Mouse (Mus musculus) CD4-positive naive resting alpha-beta T cell, adult 76 days (primary cell): ENCODE results near the gene Gm20834. TPM values are rescaled to one million over a fixed set of nuclear protein-coding genes. Genes with fewer than 3 reads are reported as not detected.

Source experiments
- total RNA-seq: library from RNA; stranded (reverse); gene quantifications from one replicate; pipeline ENCODE4 v1.2.4, GENCODE M21; 2023

The Gm20834 gene
- total RNA-seq: not detected

GRCm38 (mm10) chrY:10324489-10324888, at the start of gene Gm20834:
Gene Gm20834 (minus strand): TSS chrY:10324589.

Other genes with a start within 250 kb of the Gm20834 start
- not detected for gene Gm21310, start 177.4 kb downstream of the Gm20834 start, total RNA-seq
- gene Gm28510, start 88.1 kb upstream of the Gm20834 start, total RNA-seq: not detected
- gene Gm20737, start 211.5 kb upstream of the Gm20834 start, total RNA-seq: not detected
- gene Gm21775, start 228.9 kb upstream of the Gm20834 start, total RNA-seq: not detected